Mouse (Mus musculus) sigmoid colon, adult 10 weeks (tissue): ENCODE measurements around the gene Slc34a1. TPM values are rescaled to one million over a fixed set of nuclear protein-coding genes. Genes with fewer than 3 reads are reported as not detected.

Source experiments
- polyA plus RNA-seq: library from polyadenylated mRNA; stranded (reverse); fragments of 350-450 nt; fragmentation: Illumina TruSeq; extraction: RNeasy Lipid Tissue Mini Kit (QIAGEN cat#74804); gene quantifications from one replicate; pipeline ENCODE4 v1.2.3, GENCODE M21; 2014; ENCODE audit warnings: low read depth, low replicate concordance

Slc34a1 gene
- not detected for polyA plus RNA-seq

DNA sequence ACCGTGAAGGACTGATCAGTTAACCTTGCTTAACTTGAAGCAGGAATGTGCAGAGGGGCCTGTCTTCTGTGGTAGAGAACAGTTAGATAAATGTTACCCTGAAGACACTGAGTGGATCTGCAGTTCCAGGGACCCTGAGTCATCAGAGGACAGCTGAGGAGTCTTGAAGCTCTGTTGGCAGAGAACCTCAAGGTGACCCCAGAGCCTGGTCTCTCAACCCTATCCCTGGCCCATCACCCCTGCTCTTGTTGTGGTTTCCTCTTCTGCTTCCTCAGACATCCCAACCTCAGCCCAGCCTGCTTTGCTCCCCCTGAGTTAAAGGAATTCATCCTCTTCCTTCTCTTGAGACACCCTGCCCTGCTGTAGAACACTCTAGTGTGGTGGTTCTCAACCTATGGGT, at the start of gene Slc34a1:
Gene Slc34a1 (plus strand): TSS at position 100 of the 400 bp plus-strand sequence.

DNA sequence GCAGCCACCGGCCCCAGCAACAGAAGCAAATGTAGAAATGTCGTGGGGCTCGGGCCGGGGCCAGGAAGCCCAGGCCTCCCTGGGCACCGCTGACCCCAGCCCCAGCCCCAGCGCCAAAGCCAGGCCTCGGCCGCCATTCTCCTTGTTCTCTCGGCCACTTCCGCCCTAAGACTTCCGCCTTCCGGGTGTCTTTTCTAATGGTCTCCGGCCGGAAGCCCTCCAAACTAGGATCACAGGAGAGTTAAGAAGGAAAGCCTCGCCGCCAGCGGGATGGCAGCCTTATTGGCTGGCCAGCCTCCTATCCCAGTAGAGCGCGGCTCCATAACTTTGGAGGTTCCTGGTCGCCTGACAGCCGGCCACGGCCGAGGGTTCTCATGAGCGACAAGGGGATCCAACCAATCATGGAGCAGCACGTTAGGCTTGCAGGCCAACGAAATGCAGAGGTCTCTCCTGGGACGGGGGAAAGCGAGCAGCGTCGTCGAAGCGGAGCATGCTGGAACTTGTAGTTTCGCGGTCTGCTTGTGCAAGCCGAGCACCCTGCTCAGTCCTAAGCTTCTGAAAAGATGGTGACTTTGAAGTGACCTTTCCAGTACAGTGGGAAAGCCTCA, 35.4 kb upstream of the Slc34a1 start, which contains the start of gene Lman2:
Gene Lman2 (minus strand): TSS at position 331 of the 608 bp plus-strand sequence.

DNA sequence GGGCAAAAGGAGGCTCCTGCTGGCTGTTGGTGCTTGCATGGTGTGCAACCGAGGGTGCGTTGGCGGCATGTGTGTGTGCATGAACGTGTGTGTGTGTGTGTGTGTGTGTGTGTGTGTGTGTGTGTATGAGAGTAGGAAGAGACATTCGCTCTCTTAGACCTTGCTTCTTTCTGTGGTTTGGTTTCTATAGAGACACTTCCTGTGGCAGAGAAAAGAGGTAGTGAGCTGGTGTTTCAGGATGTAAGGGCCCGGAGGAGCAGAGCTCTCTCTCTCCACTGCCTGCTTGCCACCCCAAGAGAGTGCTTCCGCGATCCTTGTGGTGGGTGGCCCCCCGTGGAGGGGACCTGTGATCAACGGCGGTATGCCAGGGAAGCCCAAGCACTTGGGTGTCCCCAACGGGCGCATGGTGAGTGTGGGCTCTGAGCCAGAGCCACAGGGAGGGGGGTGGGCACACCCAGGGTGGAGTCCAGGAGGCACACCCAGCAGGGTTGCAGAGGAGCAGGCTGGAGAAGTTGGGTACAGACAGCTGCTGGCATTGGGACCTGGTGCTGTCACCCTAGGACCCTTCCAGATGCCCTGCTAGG, 28.4 kb upstream of the Slc34a1 start, which contains the start of gene Rgs14:
Gene Rgs14 (plus strand): TSS at position 202 of the 584 bp plus-strand sequence.

DNA sequence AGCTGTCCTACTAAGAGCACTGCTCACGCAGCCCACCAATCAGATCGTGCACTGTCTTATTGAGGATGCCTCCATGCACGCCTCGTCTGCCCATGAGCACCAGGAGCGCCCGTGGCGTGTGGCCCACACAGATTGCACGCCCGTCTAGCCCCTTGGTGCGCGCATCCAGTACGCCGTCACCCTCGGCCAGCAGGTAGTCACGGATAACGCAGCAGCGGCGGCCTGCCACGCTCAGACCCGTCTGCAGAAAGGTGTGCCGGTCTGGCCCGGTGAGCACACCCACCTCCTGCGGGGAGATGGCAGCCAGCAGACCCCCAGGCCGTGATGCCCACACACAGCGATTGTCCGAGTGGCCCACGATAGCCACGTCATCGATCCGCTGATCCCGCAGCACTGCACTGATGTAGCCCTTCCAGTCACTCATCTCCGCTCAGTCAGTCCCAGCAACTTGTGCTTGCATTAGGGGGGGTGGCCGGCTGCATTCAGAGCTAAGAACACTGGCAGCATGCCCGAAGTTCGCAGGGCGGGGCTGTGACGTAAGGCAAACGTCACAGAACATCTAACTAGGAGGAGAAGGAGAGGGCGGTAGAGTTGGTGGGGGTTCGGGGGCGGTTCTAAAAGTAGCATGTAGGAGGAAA, 16.9 kb downstream of the Slc34a1 start, which contains the start of gene Pfn3:
Gene Pfn3 (minus strand): TSS at position 490 of the 638 bp plus-strand sequence.

DNA sequence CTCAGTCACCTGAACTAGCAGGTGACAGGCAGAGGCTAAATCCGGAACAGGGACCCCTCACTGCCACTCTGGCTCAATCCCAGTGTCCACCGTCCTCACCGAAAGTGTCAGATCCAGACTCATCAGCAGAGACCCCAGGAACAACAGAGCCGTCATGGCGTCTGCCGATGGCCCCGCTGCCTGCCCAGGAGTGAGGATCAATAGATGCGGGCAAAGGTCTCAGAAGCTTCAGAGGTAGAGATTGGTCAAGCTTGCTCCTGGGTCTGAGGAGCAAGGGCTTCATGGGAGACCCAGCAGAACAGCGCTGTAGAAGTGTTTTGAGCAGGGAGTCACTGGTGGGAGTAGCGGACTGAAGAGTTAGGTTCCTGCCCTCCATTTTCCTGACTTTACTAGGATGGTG, 28.6 kb downstream of the Slc34a1 start, which contains the start of gene F12:
Gene F12 (minus strand): TSS at position 181 of the 400 bp plus-strand sequence.

DNA sequence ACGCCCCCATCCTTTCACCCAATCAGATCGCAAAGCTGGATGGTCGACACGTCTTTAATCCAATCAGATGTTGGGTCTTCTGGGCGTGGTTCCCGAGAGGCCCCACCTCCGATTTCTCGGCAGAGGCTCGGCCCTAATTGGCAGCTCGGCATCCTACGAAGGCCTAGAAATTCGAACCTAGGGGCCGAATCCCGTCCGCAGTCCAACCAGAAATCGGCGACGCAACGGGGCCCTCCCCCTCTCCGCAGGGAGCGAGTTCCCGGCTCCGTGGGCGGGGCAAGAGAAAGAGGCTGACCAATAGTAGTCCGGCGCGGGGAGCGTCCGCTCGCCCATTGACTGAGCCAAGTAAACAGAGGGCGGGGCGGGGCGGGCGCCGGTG, 46.9 kb downstream of the Slc34a1 start, which contains the start of gene Grk6:
Gene Grk6 (plus strand): TSS at position 136 of the 379 bp plus-strand sequence.

DNA sequence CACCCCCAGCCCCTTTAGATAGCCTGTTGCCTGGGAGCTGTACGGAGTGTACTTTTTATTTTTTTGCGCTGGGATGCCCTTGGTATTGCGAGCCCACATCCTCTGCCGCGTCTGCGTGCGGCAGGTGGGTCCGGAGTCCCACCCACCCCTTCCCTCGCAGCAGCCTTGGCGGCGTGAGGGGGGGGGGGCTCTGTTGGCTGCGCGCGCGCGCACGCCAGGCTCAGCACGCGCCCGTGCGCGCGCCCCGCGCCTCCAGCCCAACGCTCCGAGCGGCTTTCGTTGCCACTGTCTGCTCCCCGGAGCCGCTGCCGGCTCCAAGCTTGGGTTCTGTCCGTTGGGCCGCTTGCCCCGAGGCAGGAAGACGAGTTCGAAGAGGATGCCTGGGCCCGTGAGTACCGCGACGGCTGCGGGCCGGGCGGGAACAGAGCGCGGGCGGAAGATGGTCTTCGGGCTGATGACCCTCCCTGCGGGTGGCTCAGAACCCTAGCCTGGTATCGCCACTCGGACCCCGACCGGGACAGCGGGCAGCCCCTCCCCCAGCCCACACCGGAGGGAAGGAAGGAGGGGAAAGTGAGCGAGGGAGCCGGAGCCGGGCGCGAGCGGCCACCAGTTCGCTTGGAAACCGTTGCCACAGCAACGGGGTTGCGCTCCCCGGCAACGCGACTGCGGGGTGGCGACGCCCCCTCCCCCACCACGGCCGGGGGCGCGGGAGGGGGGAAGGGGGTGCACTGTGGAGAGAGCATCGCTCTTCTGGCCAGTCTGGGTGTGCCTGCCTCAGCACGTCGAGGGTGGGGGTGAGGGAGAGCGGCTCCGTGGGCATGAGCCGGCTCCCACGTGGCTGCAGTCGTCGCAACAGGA, 66.3 kb downstream of the Slc34a1 start, which contains the start of gene Prr7:
Gene Prr7 (plus strand): TSS at position 241 of the 858 bp plus-strand sequence.

Other genes starting within 250 kb of the Slc34a1 start
- gene Fgfr4, start 245.5 kb upstream of the Slc34a1 start, polyA plus RNA-seq: 0.35 TPM
- 79.5 TPM for gene Nsd1, start 188.4 kb upstream of the Slc34a1 start, polyA plus RNA-seq
- 10.2 TPM for gene Prelid1, start 77.7 kb upstream of the Slc34a1 start, polyA plus RNA-seq
- gene Rab24, start 76.2 kb upstream of the Slc34a1 start, polyA plus RNA-seq: 13.6 TPM
- not detected for gene Mxd3, start 68.4 kb upstream of the Slc34a1 start, polyA plus RNA-seq
- 29.8 TPM for gene Lman2, start 35.4 kb upstream of the Slc34a1 start, polyA plus RNA-seq
- not detected for gene Rgs14, start 28.5 kb upstream of the Slc34a1 start, polyA plus RNA-seq
- gene Pfn3, start 17.0 kb downstream of the Slc34a1 start, polyA plus RNA-seq: not detected
- not detected for gene F12, start 28.6 kb downstream of the Slc34a1 start, polyA plus RNA-seq
- gene Grk6, start 46.9 kb downstream of the Slc34a1 start, polyA plus RNA-seq: 10.4 TPM
- not detected for gene Prr7, start 66.1 kb downstream of the Slc34a1 start, polyA plus RNA-seq
- 0.98 TPM for gene Dbn1, start 89.9 kb downstream of the Slc34a1 start, polyA plus RNA-seq
- 1.1 TPM for gene Pdlim7, start 115.5 kb downstream of the Slc34a1 start, polyA plus RNA-seq
- gene Dok3, start 131.1 kb downstream of the Slc34a1 start, polyA plus RNA-seq: 0.35 TPM
- gene Ddx41, start 138.5 kb downstream of the Slc34a1 start, polyA plus RNA-seq: 1.0 TPM
- 7.6 TPM for gene Fam193b, start 172.9 kb downstream of the Slc34a1 start, polyA plus RNA-seq
- gene Tmed9, start 175.5 kb downstream of the Slc34a1 start, polyA plus RNA-seq: 57.2 TPM
- 3.3 TPM for gene B4galt7, start 201.7 kb downstream of the Slc34a1 start, polyA plus RNA-seq
- gene Caml, start 224.8 kb downstream of the Slc34a1 start, polyA plus RNA-seq: 57.1 TPM
- 91.2 TPM for gene Ddx46, start 236.8 kb downstream of the Slc34a1 start, polyA plus RNA-seq